ENCODE assay signal across 9 mouse cellular contexts in genomic region chr9:25027581-25027980, GRCm38 (mm10).
DNase-seq lines count a peak whose midpoint lies in the region; ATAC-seq and TF ChIP-seq lines count a peak whose summit lies in the region.
"Had no signal": no experiment of that assay in that cellular context is flagged by ENCODE, and none has a peak within 500 bp of the region (broad histone marks: within the 10 kb centered on the region; RNA-seq: fewer than 3 reads in every experiment).

No protein-coding gene starts in this region.

- H3K4me3 ChIP-seq in E14TG2a.4 (replicated peaks; ENCODE audit: low read length), result no peak overlapping the region
- H3K4me3 ChIP-seq in intestine, embryonic 15.5 days (replicated peaks), result no peak overlapping the region
- H3K4me3 ChIP-seq: liver, embryonic 15.5 days had no signal

- H3K4me2 ChIP-seq in intestine, embryonic 15.5 days (replicated peaks), result no peak overlapping the region
- H3K4me2 ChIP-seq: liver, embryonic 15.5 days had no signal

- H3K9me3 ChIP-seq in E14TG2a.4 (ENCODE audit: low read length), result peaks cover 8% of the 10 kb centered on the region
- H3K9me3 ChIP-seq in intestine, embryonic 15.5 days, result no peaks in the 10 kb centered on the region
- H3K9me3 ChIP-seq: liver, embryonic 15.5 days had no signal

- no peaks in the 10 kb centered on the region for H3K36me3 ChIP-seq in E14TG2a.4 (ENCODE audit: insufficient read depth, low read length)
- H3K36me3 ChIP-seq in intestine, embryonic 15.5 days, result no peaks in the 10 kb centered on the region
- H3K36me3 ChIP-seq: liver, embryonic 15.5 days had no signal

- H3K9ac ChIP-seq in intestine, embryonic 15.5 days, result no peak overlapping the region
- H3K9ac ChIP-seq: liver, embryonic 15.5 days had no signal

- peak; percentile 26 to 44 for DNase-seq in B cell, adult 2 months
- DNase-seq in cerebellum, adult 18-20 months, result peak; percentile 32 to 49
- DNase-seq in frontal cortex, postnatal 25 days (ENCODE audit: low spot score in 2 of 2), result peak; percentile 48
- peak; percentile 43 for DNase-seq in left cerebral cortex, postnatal 4 days
- peak; percentile 57 for DNase-seq in ovary, postnatal 14 days (ENCODE audit: low spot score)

- peaks cover 5% of the 10 kb centered on the region; the same call in 1 of the 2 replicates for H3K27me3 ChIP-seq in E14TG2a.4 (ENCODE audit: insufficient read depth, low read length)
- no peaks in the 10 kb centered on the region for H3K27me3 ChIP-seq in intestine, embryonic 15.5 days (replicated peaks)
- H3K27me3 ChIP-seq: liver, embryonic 15.5 days had no signal

- peak; percentile 91 for TF ChIP-seq CTCF in E14TG2a.4 (conservative IDR thresholded peaks at IDR 0.05; ENCODE audit: low read length)

- no peaks in the 10 kb centered on the region for H3K4me1 ChIP-seq in E14TG2a.4 (replicated peaks; ENCODE audit: low read depth, low read length)
- H3K4me1 ChIP-seq in intestine, embryonic 15.5 days (replicated peaks), result no peaks in the 10 kb centered on the region
- H3K4me1 ChIP-seq: liver, embryonic 15.5 days had no signal

- H3K27ac ChIP-seq in intestine, embryonic 15.5 days, result no peak overlapping the region
- H3K27ac ChIP-seq: liver, embryonic 15.5 days had no signal

- WGBS in intestine, embryonic 15.5 days, result 7% methylated on average over 8 of the region's 8 CpGs

- intact Hi-C loops in left cerebral cortex, postnatal 4 days (cut with DNase I), result loop anchor here (5.0 to 10.0 kb wide), 3 partner anchors 253 to 495 kb away; partner anchors contain the start of gene Tbx20

- ATAC-seq in intestine, embryonic 15.5 days, result 0 out of 2 replicates have a peak, but pooled peaks have one; percentile 28
- ATAC-seq in megakaryocyte, adult 5-6 weeks (ENCODE audit: poor library complexity, severe bottlenecking), result no peak
